Mouse (Mus musculus) forelimb bud, embryonic 11.5 days (tissue): ENCODE results near the gene Specc1l.

Source experiments
- DNase-seq: peaks from one replicate; pipeline ENCODE4 v3.0.0-alpha.2; 2012; ENCODE audit warnings: low read depth, low spot score

Gene Specc1l

DNA sequence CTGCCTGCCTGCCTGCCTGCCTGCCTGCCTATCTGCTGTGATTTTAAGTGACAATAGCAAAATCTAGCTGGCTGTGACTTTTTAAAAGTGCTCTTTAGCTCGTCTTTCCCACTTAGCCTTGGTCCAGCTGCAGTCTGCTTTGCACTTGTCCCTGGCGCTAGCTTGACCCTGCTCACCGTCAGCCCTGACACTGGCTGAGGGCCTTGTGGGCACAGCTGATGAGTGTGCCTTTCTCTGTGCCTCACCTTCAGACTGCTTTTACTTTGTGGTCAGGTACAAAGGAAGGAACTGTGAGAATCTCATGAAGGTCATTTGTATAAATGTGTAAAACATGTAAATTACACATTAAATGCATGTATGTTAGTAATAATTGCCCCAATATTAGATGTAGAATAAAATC is 12.3 kb downstream of the Specc1l start:
- no peak for DNase-seq

DNA sequence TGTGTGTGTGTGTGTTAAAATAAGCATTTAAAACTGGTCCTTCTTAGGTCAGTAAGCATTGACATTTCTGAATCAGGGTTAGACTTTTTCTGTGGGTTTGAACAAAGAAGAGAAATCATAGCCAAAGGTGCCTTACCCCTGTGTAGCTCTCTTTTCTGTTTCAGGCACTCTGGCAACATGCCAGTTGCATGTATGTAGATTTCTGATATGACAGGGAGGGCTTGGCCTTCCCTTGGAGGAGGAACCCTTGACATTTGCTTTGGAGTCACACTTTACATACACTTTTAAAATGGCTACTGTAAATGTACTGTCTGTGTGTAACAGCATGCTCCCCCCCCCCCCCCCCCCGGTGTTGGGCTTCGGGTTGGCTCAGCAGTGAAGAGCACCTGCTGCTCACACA is 12.8 kb downstream of the Specc1l start:
- DNase-seq, result no peak

- DNase-seq, result no peak
Measured at GRCm38 (mm10) chr10:75227381-75227780, 15.5 kb downstream of the Specc1l start.

GRCm38 (mm10) chr10:75230572-75230971 is 18.7 kb downstream of the Specc1l start:
- DNase-seq, result no peak

GRCm38 (mm10) chr10:75231876-75232275 is 20.0 kb downstream of the Specc1l start:
- DNase-seq, result no peak

DNA sequence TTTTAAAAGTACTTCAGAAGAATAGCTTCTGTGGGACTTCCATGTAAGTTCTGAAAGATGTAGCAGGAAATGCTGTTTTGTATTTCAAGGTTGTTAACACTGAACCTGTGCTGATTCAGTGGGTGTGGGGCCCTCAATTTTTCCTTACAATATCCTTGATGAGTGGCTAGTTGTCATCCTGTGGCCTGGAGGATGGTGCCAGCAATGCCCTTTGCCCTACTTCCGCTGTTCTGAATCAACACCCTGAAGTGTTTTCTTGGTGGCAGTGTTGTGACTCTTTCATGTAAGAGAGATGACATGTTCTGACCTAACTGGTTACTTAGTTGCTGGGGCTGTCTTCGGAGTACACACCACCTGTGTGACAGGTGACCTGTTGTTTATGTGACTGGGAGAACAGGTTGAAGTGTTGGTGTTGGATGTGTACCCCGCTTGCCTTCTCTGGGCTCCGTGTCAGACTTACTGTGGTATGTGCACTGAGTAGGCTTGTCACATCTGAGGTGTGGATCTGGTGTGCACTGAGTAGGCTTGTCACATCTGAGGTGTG is 20.8 kb downstream of the Specc1l start:
- DNase-seq, result no peak

- DNase-seq, result no peak
Measured at GRCm38 (mm10) chr10:75233489-75233888, 21.6 kb downstream of the Specc1l start.

- no peak for DNase-seq
Measured at GRCm38 (mm10) chr10:75235726-75236125, 23.9 kb downstream of the Specc1l start.

DNA sequence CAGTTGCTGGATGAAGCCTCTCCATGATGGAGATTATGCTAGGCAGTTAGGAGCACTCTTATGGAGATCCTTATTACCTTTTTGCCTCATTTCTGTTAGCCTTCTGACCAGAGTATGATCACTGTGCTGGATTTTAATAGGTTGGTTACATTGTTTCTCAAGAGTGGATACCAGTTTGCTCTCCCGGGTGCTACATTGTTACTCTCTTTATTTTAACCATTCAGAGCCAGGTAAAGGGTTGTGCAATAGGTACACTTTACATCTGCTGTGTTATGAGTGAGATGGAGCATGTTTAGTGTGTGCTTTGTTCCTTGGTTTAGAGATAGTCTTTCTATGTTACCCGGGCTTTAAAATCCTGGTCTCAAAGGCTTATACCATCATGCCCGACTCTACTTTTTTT is 24.3 kb downstream of the Specc1l start:
- no peak for DNase-seq

DNA sequence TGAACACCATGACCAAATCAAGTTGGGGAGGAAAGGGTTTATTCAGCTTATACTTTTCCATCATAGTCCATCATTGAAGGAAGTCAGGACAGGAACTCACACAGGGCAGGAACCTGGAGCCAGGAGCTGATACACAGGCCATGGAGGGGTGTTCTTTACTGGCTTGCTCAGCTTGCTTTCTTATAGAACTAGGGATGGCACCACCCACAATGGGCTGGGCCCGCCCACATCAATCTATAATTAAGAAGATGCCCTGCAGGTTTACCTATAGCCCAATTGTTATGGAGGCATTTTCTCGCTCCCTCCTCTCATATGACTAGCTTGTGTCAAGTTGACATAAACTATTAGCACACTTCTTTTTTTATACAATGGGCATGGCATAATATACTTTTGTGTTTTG is 25.3 kb downstream of the Specc1l start:
- DNase-seq, result no peak

DNA sequence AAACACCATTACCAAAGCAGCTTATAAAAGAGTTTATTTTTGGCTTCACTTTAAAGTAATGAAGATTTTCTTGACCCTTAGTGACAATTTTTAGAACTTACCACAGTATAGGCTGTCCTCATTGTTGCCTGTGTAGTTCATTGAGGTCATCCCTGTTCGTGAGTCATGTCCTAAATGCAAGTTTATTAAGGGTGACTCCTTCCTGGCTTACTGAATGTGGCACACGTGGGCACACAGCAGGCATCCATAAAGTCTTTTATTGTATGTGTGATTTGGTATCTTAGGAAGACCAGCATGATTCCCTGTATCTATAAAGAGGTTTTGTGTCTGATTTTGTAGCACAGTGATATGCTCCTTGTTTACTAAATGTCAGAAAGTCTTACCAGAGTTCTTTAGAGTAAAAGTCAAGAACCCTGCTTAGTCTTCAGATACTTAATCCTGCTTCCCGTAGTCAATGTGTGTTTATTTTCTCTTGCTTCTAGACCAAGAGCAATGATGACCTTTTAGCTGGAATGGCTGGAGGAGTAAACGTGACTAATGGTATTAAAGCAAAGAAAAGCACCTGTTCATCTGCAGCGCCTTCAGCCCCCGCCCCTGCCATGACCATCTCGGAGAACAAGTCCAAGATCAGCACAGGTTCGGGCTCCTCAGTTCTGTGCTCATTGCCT is 28.8 kb downstream of the Specc1l start:
- DNase-seq, result no peak

GRCm38 (mm10) chr10:75245806-75246205 is 33.9 kb downstream of the Specc1l start:
- DNase-seq, result no peak

DNA sequence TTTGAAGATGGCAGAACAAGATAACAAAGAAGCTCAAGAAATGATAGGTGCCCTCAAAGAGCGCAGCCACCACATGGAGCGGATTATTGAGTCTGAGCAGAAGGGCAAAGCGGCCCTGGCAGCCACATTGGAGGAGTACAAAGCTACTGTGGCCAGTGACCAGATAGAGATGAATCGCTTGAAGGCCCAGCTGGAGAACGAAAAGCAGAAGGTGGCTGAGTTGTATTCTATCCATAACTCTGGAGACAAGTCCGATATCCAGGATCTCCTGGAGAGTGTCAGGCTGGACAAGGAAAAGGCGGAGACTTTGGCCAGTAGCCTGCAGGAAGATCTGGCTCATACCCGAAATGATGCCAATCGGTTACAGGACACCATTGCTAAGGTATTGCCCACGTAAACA is 34.5 kb downstream of the Specc1l start:
- DNase-seq, result no peak

DNA sequence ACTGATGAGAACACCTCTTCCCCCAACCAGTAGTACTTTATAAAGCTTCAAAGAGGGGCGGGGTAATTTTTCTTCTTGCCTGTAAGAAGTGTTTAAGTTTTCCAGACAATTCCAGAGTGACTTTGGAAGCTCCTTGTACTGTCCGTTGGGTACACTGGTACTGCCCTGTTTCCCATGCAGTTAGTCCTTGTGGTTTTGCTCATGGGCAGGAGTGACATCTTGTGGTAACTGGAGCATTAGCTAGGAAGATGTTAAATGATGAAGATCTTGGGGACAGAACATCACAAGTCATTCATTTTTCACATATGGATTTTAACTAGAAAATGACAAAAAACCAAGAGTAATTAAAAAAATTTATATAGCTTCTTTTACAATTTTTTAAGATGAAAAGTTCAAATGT is 39.1 kb downstream of the Specc1l start:
- DNase-seq, result no peak

DNA sequence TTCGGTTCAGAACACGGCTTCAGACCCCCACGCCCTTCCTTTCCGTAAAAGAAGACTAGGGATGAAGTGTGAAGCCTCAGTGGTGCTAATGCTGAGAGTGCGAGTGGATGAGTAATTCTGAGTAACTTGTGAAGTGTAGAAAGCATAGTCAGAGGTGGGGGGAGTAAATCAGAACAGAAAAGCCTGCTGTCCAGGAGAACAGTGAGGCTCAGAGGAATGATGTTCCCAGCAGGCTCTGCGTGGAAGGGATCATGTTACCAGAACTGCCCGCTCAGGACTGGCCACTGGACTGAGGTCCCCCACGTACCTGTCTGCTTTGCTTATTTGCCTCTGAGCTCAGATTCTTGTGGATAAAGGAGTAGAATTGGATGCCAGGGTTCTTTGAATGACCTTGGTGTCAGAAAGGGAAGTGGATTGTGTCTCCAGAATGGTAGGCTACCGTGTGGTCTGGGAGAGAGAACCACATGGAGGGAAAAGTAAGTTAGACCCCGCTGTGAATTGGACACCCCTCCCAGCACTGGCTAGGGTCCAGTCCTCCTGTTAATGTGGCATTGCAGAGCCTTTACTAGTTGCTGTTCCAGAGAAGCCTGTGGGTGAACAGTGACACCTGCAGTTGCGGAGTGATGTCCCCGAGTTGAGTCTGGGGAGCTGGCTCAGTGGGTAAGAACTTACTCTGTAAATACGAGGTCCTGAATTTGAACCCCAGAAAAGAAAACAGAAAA is 40.6 kb downstream of the Specc1l start:
- DNase-seq, result peak; percentile 21

GRCm38 (mm10) chr10:75255091-75255490 is 43.2 kb downstream of the Specc1l start:
- DNase-seq, result no peak

DNA sequence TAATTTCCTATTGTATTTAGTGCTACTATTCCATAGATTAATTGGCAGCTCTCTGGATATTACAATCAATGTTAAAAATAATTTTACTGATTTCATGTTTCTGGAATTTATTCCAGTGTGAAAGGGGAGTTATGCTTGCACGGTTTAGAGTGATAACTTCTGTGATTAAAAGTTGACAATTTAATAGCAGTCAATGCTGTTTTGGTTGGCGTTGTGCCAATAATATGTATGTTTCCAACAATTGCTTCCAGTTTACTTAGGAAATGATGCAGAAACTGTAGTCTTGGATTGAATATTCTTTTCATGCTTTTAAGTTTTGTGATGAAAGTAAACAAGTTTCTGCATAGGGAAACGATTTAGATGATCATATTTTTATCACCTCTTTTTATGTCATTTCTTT is 45.5 kb downstream of the Specc1l start:
- DNase-seq, result no peak

- no peak for DNase-seq
Measured at GRCm38 (mm10) chr10:75258241-75258640, 46.4 kb downstream of the Specc1l start.

- no peak for DNase-seq
Measured at GRCm38 (mm10) chr10:75261268-75261667, 49.4 kb downstream of the Specc1l start.

DNA sequence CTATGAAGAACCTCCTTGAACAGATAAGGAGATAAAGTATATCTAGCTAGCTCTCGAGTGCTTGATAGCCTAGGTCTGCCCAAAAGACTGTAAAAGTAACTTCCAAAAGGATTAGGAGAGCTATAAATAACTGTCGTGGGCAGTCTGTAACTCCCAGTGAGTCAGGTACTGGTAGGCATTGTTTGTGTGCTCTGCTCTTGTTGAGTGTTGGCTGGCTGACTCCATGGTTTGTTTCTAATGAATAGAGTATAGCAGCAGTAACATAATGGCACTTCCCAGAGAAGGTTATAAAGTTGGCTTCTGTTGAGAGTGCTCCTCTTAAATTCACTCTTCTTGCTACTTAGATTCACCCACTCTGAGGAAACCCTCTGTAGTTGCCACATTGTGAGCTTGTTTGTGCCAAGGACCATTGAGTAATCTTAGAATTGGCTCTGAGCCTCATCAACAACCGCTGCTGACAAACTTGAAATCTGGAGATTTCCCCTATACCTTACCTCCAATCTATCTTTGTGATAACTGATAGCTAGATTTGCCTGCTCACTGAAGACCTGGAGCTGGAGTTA is 53.2 kb downstream of the Specc1l start:
- no peak for DNase-seq

GRCm38 (mm10) chr10:75273020-75273419 is 61.1 kb downstream of the Specc1l start:
- DNase-seq, result no peak

DNA sequence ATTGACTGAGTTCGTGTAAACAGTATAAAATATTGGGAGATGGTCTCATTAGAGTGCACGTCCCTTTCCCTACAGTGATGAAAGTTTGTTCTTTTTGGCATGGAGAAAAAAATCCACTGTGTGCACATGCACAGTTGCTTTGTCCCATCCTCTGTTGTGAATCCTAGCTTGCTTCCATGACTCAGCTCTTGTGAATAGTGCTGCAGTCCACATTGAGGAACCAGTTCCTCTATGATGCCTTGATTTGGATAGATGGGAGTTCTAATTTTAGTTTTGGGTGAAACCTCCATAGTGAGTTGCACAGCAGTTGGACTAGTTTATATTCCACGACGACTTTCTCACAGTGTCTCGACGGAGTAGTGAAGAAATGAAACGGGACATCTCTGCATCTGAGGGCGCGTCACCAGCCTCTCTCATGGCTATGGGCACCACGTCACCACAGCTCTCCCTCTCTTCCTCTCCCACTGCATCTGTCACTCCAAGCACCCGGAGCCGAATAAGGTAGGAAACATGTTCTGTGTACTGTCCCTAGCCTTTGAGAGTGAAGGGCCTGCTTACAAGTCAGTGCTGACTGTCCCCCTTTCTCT is 64.6 kb downstream of the Specc1l start:
- no peak for DNase-seq
